Mouse (Mus musculus) splenic B cell, adult 2 months (primary cell): Measurements from ENCODE around the gene Nelfcd.

Experiments
- DNase-seq: peaks from one replicate; pipeline ENCODE4 v3.0.0-alpha.2; 2011; ENCODE audit warnings: low read depth, low spot score
- H3K27me3 ChIP-seq: 2 replicates; pipeline ENCODE4 v1.6.1; 2012; ENCODE audit warnings: mild to moderate bottlenecking, low read length, moderate library complexity, mixed read lengths; ENCODE audit not compliant: control insufficient read depth, poor library complexity, insufficient read depth, severe bottlenecking
- H3K36me3 ChIP-seq: 2 replicates; pipeline ENCODE4 v1.6.1; 2012; ENCODE audit warnings: mild to moderate bottlenecking, low read length, moderate library complexity, mixed read lengths; ENCODE audit not compliant: control insufficient read depth, poor library complexity, insufficient read depth, severe bottlenecking

Nelfcd gene

DNA sequence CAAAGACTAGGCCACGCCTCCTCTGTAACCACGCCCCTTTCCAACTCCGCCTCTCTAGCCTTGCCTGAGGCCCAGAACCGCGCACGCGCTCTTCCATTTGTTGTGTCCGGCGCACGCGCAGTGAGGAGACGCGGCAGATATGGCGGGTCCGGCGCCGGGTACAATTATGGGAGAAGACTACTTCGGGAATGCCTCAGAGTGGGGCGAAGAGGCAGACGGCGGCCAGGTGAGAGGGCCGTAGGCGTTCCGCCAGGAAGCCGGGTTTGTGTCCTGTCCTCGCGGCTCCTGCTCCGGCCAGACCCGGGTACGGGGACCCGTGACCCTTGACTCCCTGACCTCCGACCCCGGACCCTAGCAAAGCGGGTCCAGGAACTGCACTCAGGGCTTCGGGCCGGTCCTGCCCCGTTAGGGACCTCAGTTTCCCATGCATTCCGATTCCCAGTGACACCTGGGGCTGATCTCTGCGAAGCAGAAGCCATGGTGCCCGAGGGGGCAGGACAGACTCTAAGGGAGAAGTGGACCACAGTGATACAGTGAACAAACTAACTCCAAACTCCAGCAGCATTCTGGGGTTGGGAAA is at the start of gene Nelfcd:
TSS of gene Nelfcd (plus strand) at position 74 of the 580 bp plus-strand sequence.
- DNase-seq: peak; percentile 99
- H3K27me3 ChIP-seq: no peaks in the 10 kb centered on the region
- H3K36me3 ChIP-seq: peaks cover 3% of the 10 kb centered on the region; the same call in 1 of the 2 replicates

DNA sequence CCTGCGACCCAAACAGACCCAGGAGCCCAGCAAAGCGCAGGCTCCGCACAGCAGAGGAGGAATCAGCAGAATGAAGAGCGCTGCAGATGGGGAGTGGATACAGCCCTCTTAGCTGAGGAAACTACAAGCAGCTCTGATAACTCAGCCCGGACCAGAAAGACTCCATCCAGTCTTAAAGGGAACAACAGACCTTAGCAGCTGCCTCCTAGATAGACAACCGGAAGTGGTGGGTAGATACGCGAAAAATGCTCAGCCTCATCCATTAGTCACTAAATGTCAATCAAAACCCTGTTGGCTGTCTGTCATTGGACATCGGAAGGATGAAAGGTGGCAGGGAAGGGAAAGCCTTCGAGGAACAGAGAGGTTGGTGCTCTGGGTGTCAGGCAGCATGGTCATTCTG is 49.0 kb upstream of the Nelfcd start:
- Histone ChIP-seq H3K27me3 (no peaks in the 10 kb centered on the region), H3K36me3 (no peaks in the 10 kb centered on the region)
- no peak for DNase-seq

DNA sequence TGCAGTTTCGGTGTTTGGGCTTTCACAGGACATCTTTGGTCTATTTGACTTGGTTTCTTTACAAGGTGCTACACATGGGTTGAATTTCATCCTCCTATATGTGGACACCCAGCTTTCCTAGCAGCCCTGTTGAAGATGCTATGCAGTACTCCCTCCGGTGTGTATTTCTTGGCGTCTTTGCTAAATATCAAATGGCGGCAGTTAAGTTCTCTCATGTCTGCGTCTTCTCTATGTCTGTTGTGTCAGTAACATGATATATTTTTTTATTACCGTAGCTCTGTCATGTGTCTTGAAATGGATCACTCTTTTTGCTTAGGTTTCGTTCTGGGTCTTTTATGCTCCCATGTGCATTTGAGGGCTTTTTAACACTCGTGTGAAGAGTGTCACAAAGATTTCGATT is 34.6 kb upstream of the Nelfcd start:
- no peaks in the 10 kb centered on the region for H3K36me3 ChIP-seq
- no peak for DNase-seq
- H3K27me3 ChIP-seq: no peaks in the 10 kb centered on the region

DNA sequence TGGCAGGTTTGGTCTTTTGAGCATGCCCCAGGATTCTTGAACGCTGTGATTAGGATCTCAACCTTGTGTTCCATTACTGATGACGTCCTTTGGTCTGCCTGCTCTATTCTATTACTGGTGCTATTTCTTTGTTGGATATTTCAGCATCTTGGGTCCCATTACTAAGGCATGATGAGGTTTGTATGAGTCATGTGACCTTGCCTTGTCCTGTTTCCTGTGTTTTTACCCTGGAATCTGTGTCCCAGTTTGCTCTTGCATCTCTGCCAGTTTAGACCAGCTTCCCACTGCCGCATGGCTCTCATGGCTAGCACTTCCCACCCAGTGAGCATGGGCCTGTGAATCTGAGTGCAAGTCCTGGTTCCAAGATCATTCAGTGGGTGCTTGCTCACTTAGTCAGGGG is 23.7 kb upstream of the Nelfcd start:
- H3K36me3 ChIP-seq: no peaks in the 10 kb centered on the region
- no peak for DNase-seq

DNA sequence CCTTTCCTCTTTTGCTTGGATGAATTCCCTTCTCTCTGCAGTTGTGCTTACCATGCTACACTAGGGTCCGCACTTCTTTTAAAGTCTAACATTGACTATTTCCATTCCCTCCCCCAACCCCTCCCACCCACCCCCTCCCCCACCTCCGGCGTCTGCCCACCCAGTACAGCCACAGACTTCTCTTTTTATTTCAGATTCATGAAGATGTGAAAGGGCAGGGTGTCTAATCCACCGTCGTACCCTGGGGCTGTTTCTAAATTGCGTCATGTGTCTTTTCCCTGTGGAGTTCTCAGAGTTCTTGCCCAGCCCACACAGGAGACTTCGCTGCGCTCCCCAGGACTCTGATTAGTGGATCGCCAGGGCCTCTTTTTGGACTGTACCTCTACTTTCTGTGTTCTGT is 23.1 kb upstream of the Nelfcd start:
- DNase-seq: no peak
- no peaks in the 10 kb centered on the region; the same call in 1 of the 2 replicates for H3K27me3 ChIP-seq
- no peaks in the 10 kb centered on the region for H3K36me3 ChIP-seq

More for the DNA sequence above, 23.7 kb upstream of the Nelfcd start:
- no peaks in the 10 kb centered on the region; the same call in 1 of the 2 replicates for H3K27me3 ChIP-seq

DNA sequence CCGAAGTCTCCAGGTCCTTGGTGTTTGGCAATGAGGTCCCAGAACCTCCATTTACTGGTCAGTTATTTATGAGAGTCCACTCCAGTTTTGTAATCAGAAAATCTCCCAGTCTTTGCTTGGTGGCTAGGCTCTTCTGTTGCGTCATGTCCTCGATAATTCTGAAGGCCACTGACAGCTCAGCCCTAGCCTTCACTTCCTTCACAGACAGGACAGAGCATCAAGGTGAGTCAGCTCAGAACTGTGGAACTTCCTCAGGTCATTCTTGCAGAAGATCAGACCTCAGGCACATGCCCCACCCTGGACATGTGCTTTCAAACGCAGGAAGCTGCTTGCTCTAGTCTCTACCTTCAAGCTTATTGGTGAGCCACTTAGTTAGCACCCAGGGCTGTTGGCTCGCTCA is 22.2 kb upstream of the Nelfcd start:
- Histone ChIP-seq H3K27me3 (no peaks in the 10 kb centered on the region; the same call in 1 of the 2 replicates), H3K36me3 (no peaks in the 10 kb centered on the region)
- no peak for DNase-seq

DNA sequence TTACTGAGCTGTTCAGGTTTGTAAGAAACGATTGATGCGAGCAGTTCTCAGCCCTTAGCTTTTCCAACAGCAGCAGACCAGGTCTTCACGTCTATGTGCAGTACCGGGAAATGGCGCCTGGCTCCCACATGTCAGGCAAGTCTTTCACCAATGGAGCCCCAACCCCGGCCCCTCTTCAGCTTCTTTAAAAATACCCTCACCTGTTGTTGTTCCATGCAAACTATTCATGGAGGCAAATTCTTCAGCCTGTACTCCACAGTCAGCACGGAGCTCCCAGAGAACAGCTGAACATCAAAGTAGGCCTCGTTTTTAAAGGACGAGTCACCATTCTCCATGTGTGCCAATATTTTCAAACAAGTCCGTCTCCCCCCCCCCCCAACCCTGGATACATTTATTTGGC is 19.0 kb upstream of the Nelfcd start:
- Histone ChIP-seq H3K36me3 (no peaks in the 10 kb centered on the region), H3K27me3 (no peaks in the 10 kb centered on the region)
- no peak for DNase-seq

DNA sequence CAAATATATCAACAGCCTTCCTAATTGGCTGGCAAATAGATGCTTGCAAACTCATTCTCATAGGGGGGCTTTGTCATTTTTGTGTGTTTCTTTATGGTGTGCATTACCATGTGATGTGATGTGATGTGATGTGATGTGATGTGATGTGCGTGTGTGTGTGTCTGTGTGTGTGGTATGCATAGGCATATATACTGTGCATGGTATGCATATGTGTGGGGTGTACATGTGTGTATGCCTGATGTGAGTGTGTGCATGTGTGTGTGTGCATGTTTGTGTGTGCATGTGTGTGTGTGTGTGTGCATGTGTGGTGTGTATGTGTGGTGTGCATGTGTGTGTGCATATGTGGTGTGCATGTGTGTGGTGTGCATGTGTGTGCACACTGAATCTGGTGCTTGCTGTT is 18.5 kb upstream of the Nelfcd start:
- Histone ChIP-seq H3K36me3 (no peaks in the 10 kb centered on the region), H3K27me3 (no peaks in the 10 kb centered on the region)
- DNase-seq: no peak

DNA sequence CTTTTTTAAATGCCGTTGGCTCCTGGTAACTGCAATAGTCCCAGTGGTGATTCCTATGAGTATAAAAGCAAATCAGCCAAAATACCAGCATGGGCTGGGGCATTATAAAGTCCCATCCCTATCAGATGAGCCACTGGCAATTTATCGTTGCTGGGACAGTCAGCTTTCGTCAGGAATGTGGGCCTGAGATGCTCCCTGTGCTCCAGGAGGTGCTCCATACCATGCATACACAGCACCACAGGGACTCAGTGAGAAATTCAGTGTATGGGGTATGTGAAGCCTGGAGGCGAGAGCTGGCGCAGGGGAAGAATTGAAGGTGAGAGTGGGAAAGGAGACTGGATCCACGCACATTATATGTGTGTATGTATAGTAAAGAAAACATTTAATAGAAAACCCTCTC is 17.7 kb upstream of the Nelfcd start:
- H3K27me3 ChIP-seq: no peaks in the 10 kb centered on the region
- DNase-seq: no peak

DNA sequence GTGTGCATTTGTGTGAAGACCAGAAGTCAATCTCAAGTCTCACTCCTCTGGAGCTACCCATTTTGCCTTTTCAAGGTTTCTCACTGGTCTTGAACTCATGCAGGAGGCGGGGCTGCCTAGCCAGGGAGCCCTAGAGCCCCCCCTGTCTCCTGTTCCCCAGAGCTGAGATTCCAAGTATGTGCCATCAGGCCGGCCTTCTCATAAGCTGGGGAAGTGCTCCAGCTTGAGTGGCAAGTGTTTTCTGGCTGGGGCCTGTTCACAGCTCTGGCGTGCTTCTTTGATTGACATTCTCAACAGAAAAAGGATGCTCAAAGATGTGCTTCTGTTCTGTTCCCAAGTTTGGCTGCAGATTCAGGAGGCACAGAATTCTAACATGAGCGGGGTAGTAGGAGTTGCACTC is 15.2 kb upstream of the Nelfcd start:
- Histone ChIP-seq H3K36me3 (no peaks in the 10 kb centered on the region), H3K27me3 (no peaks in the 10 kb centered on the region)

More for the DNA sequence above, 17.7 kb upstream of the Nelfcd start:
- no peaks in the 10 kb centered on the region for H3K36me3 ChIP-seq

DNA sequence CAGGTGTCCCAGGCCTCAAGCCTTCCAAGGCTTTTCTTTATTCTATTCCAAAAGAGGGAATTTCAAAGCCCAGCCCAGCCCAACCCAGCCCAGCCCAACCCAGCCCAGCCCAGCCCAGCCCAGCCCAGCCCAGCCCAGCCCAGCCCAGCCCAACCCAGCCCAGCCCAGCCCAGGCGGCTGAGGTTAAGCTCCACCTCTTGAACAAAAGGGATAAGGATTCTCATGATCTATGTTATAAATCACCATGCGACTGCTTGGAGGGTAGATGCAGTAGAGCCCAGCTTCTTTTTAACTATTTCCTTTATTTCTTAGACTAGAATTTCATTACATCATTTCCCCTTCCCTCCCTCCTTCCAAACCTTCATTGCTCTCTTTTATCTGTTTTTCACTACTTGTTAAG is 5.4 kb upstream of the Nelfcd start:
- no peaks in the 10 kb centered on the region for H3K27me3 ChIP-seq
- no peak for DNase-seq
- H3K36me3 ChIP-seq: no peaks in the 10 kb centered on the region

More for the DNA sequence above, 15.2 kb upstream of the Nelfcd start:
- DNase-seq: no peak

DNA sequence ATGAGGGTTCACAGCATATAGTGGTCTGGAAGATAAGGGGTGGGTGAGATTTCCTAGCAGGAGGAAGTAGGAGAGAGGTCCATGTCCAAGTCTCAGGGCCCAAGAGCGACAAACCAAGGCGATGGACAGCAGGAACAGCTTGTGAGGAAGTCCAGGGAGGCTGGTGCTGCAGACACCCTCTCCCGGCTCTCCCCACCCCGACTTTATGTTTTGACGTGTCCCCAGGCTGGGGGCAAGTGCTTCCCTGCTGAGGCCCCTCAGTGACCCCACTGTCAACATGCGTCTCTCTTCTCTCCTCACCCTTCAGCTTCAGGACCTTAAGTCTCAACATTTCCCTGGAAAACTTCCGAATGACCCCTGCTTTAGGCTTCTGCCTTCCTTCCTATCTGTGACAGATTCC is 2.5 kb upstream of the Nelfcd start:
- no peaks in the 10 kb centered on the region for H3K27me3 ChIP-seq
- H3K36me3 ChIP-seq: no peaks in the 10 kb centered on the region
- DNase-seq: no peak

DNA sequence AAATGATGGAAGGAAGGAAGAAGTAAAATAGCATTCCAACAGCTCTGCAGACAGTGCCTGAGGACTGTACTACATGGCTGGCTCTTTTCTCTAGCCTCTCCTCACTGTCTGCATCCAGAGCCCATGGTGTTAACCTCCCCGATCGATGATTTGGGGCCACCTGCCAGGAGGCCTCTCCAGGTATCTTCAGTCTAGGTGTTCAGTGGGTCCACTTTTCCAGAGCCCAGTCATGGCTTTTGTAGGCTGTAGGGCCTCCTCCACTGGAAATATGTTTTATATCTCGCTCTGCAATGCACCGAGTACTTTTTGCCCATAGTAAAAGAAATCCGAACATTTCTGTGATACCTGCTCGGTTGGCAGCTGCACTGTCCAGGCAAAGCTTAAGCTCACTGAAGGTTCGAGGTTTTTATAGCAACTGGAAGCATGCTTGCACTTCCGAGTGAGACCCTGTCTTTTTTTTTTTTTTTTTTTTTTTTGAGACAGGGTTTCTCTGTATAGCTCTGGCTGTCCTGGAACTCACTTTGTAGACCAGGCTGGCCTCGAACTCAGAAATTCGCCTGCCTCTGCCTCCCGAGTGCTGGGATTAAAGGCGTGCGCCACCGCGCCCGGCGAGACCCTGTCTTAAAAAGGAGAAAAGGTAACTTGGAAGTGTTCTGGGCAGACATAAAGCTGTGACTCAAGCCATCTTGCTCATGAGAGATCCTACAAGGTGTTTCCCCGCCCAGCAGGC is 438 bp upstream of the Nelfcd start:
- Histone ChIP-seq H3K36me3 (peaks cover under 1% of the 10 kb centered on the region; the same call in 1 of the 2 replicates), H3K27me3 (no peaks in the 10 kb centered on the region)
- DNase-seq: no peak

DNA sequence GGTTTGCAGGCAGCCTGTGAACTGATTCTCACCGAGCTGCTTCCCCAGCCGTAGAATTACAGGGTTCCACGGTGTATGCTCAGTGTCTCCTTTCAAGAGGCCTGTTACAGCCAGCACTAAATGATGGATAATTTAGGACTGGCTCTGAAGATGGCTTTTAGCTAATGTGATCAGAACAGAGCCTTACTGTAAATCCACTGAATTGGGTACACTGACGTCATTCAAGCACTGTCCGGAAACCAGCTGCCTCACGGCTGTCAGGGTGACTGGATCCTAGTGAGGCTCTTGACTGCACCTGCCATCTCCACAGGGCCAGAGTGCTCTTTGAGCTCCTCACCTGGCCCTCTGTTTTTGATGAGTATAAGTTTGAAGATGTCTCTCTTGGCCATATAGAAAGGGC is 5.5 kb downstream of the Nelfcd start:
- no peak for DNase-seq
- peaks cover 8% of the 10 kb centered on the region for H3K36me3 ChIP-seq

DNA sequence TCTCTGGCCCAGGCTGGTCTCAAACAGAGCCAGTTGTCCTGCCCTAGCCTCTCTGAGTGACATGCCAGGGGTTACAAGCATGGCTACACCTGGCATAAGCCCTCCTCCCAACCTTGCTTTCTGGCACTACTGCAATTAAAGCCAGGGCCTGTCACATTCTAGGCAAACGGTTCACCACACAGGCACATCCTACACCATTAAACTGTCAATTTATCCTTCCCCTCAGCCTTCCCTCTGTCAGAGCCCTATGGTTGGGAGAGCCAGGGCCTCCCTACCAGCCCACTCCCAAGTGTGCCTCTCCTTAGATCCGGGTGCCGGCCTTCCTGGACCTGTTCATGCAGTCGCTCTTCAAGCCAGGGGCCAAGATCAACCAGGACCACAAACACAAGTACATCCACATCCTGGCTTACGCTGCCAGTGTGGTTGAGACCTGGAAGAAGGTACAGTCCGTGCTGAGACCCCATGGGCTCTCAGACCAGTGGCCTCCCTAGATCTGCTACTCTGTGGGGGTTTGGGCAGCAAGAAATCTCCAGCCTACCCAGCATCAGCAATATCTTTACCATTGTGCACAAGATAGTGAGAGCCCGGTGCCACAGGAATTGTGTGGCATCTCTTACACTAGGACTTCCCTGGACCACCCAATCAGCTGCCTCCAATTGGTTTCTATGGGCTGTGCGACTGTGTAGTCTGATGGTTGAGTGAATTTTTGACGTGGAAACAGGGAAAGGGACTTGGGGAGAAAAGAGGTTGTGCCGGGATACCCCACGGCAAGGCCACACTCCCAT is 8.9 kb downstream of the Nelfcd start:
- Histone ChIP-seq H3K27me3 (no peaks in the 10 kb centered on the region), H3K36me3 (peaks cover 17% of the 10 kb centered on the region)
- no peak for DNase-seq

More for the DNA sequence above, 5.5 kb downstream of the Nelfcd start:
- H3K27me3 ChIP-seq: no peaks in the 10 kb centered on the region
